Mouse (Mus musculus): ENCODE data around the gene Kctd20. TPM values are rescaled to one million over a fixed set of nuclear protein-coding genes. Genes with fewer than 3 reads are reported as not detected.

Kctd20 gene
- polyA plus RNA-seq, 1 experiment from 2014 or later, result 97.9 TPM

GRCm38 (mm10) chr17:28961596-28961995 lies 9.8 kb downstream of the Kctd20 start:
- WGBS, result 80% methylated on average over 10 of the region's 10 CpGs
- H3K4me2 ChIP-seq (replicated peaks), result no peak overlapping the region
- peaks cover 62% of the 10 kb centered on the region for H3K36me3 ChIP-seq
- no peak for ATAC-seq
- H3K4me1 ChIP-seq (replicated peaks), result peaks cover 4% of the 10 kb centered on the region; the same call in 1 of the 2 replicates
- no peak overlapping the region for H3K27ac ChIP-seq
- no peaks in the 10 kb centered on the region for H3K27me3 ChIP-seq
- no peak overlapping the region for H3K9ac ChIP-seq (replicated peaks)
- no peaks in the 10 kb centered on the region for H3K9me3 ChIP-seq
- no peak overlapping the region for H3K4me3 ChIP-seq (replicated peaks)

GRCm38 (mm10) chr17:28967021-28967610 lies 15.4 kb downstream of the Kctd20 start:
- ATAC-seq, result no peak
- no peaks in the 10 kb centered on the region for H3K27me3 ChIP-seq
- H3K4me2 ChIP-seq (replicated peaks), result no peak overlapping the region
- H3K4me3 ChIP-seq (replicated peaks), result no peak overlapping the region
- peaks cover 100% of the 10 kb centered on the region for H3K36me3 ChIP-seq
- no peaks in the 10 kb centered on the region for H3K9me3 ChIP-seq
- H3K27ac ChIP-seq, result no peak overlapping the region
- H3K4me1 ChIP-seq (replicated peaks), result no peaks in the 10 kb centered on the region
- 82% methylated on average over 11 of the region's 11 CpGs for WGBS
- no peak overlapping the region for H3K9ac ChIP-seq (replicated peaks)

DNA sequence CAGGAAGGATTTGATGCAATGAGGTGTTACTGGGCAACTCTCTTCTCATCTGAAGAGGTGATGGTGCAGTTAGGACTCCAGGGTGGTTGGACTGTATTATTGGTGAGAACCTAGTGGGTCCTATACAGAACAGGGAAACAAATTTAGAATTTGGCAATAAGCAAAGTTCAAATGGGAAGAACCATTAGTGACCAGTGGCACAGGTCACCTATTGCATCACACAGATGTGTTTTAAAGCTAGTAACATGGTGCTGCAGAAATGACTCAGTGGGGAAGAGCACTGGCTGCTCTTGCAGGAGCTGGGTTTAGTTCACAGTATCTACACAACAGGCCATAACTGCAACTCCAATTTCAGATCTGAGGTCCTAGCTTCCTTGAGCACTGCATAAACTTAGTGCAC lies 18.4 kb downstream of the Kctd20 start:
- Histone ChIP-seq H3K4me1 (replicated peaks) (no peaks in the 10 kb centered on the region), H3K27ac (no peak overlapping the region), H3K9me3 (no peaks in the 10 kb centered on the region), H3K36me3 (peaks cover 100% of the 10 kb centered on the region), H3K27me3 (no peaks in the 10 kb centered on the region), H3K9ac (replicated peaks) (no peak overlapping the region), H3K4me2 (replicated peaks) (no peak overlapping the region), H3K4me3 (replicated peaks) (no peak overlapping the region)
- no peak for ATAC-seq

DNA sequence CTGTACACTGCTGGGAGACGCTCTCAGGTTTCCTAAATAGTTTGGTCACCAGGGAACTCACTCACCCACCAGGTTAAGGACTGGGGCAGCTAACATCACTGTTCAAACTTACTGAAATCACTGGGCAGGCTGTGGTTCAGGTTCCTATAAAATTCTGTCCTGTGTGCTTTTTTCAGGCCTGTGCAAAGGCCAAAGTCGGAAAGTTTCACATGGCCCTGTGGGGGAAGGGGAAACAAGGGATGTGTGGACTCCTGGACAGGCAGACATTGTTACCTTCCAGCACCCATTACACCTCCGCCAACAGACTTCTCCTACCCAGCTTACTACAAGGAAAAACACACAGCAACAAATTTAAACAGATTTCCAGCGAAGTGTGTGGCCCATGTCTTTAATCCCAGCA lies 27.3 kb downstream of the Kctd20 start:
- Histone ChIP-seq H3K4me3 (replicated peaks) (no peak overlapping the region), H3K27ac (no peak overlapping the region), H3K9ac (replicated peaks) (no peak overlapping the region), H3K36me3 (peaks cover 91% of the 10 kb centered on the region), H3K27me3 (no peaks in the 10 kb centered on the region), H3K4me1 (replicated peaks) (no peaks in the 10 kb centered on the region), H3K9me3 (no peaks in the 10 kb centered on the region), H3K4me2 (replicated peaks) (no peak overlapping the region)
- ATAC-seq, result no peak
- 97% methylated on average over 4 of the region's 4 CpGs for WGBS

GRCm38 (mm10) chr17:28981081-28981480 lies 29.3 kb downstream of the Kctd20 start:
- no peak overlapping the region for H3K27ac ChIP-seq
- H3K4me2 ChIP-seq (replicated peaks), result no peak overlapping the region
- H3K9ac ChIP-seq (replicated peaks), result no peak overlapping the region
- H3K9me3 ChIP-seq, result no peaks in the 10 kb centered on the region
- H3K27me3 ChIP-seq, result no peaks in the 10 kb centered on the region
- no peaks in the 10 kb centered on the region for H3K4me1 ChIP-seq (replicated peaks)
- WGBS, result 77% methylated on average over 4 of the region's 4 CpGs
- ATAC-seq, result no peak
- H3K36me3 ChIP-seq, result peaks cover 88% of the 10 kb centered on the region
- H3K4me3 ChIP-seq (replicated peaks), result no peak overlapping the region

DNA sequence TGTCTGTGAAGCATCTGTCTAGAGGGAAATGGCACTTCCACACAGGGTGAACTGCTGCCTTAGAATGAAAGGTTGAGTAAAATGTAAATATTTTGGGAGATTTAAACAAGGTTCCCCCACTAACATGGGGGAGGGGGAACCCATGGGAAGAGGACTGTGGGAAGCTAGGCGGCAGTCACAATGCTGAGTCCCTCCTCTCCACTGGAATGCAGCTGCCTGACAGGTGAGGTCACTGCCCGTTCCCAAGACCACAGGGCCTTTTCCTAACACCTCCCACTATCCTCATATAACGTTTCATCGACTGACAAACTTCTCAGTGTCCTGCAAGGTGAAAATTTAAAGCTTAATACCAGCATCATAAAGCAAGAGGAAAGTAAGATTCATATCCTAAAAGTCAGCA lies 30.8 kb downstream of the Kctd20 start:
- no peaks in the 10 kb centered on the region for H3K9me3 ChIP-seq
- no peak overlapping the region for H3K27ac ChIP-seq
- ATAC-seq, result no peak
- H3K9ac ChIP-seq (replicated peaks), result no peak overlapping the region
- no peaks in the 10 kb centered on the region for H3K4me1 ChIP-seq (replicated peaks)
- WGBS, result 57% methylated on average over 4 of the region's 4 CpGs
- no peak overlapping the region for H3K4me3 ChIP-seq (replicated peaks)
- no peaks in the 10 kb centered on the region for H3K27me3 ChIP-seq
- H3K4me2 ChIP-seq (replicated peaks), result no peak overlapping the region
- peaks cover 89% of the 10 kb centered on the region for H3K36me3 ChIP-seq

DNA sequence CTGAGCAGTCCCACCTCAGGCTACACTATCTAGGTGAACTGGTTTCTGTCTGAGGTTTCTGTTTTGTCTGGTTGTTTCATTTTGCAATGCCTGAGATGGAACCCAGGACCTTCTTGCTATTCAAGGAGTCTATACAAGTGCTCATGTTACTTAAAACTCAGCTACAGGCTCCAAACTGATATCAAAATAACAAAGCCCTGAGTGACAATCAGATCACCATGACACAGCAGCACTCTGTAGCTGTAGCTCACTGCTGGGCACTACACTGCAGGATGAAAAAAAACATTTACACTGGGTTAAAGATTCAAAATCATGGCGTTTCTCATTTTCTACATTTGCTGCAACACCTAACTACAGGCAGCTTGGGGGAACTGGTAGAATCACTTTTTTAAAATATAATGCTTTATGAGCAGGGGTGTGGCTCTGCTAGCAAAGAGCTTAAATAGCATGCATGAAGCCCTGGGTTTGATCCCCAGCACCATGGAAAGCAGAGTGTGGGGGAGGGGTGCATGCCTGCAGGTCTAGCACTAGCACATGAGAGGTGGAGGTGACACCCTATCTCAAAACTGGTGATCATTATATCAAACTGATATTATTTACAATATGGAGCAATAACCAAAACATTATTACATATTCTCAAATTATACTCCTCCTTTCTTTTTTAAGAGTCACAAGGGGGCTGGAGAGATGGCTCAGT lies 33.1 kb downstream of the Kctd20 start:
- Histone ChIP-seq H3K9me3 (no peaks in the 10 kb centered on the region), H3K4me1 (replicated peaks) (no peaks in the 10 kb centered on the region), H3K27ac (no peak overlapping the region), H3K4me2 (replicated peaks) (no peak overlapping the region), H3K36me3 (peaks cover 90% of the 10 kb centered on the region), H3K4me3 (replicated peaks) (no peak overlapping the region), H3K9ac (replicated peaks) (no peak overlapping the region), H3K27me3 (no peaks in the 10 kb centered on the region)
- ATAC-seq, result no peak
- WGBS, result 84% methylated on average over 1 of the region's 1 CpGs

DNA sequence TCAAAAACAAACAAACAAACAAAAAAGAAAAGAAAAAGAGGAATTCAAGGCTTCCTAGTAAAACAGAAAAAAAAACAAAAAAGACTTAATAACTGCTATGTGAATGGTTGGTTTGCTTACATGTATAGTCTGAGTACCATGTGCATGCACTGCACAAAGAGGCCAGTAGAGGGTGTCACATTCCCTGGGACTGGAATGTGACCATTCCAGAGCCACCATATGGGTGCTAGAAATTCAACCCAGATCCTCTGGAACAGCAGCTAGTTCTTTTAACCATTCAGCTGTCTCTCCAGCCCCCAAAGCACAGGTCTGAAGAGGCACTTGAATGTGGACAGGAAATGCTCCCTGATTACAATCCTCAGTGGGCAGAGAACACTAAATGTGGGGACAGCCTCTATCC lies 35.1 kb downstream of the Kctd20 start:
- H3K27ac ChIP-seq, result no peak overlapping the region
- H3K36me3 ChIP-seq, result peaks cover 95% of the 10 kb centered on the region
- H3K4me3 ChIP-seq (replicated peaks), result no peak overlapping the region
- no peaks in the 10 kb centered on the region for H3K4me1 ChIP-seq (replicated peaks)
- H3K9me3 ChIP-seq, result no peaks in the 10 kb centered on the region
- ATAC-seq, result no peak
- H3K4me2 ChIP-seq (replicated peaks), result no peak overlapping the region
- no peaks in the 10 kb centered on the region for H3K27me3 ChIP-seq
- H3K9ac ChIP-seq (replicated peaks), result no peak overlapping the region

- ATAC-seq, result no peak
- no peak overlapping the region for H3K9ac ChIP-seq (replicated peaks)
- H3K27me3 ChIP-seq, result no peaks in the 10 kb centered on the region
- H3K27ac ChIP-seq, result no peak overlapping the region
- 70% methylated on average over 4 of the region's 4 CpGs for WGBS
- H3K4me3 ChIP-seq (replicated peaks), result no peak overlapping the region
- H3K4me2 ChIP-seq (replicated peaks), result no peak overlapping the region
- H3K9me3 ChIP-seq, result no peaks in the 10 kb centered on the region
- H3K4me1 ChIP-seq (replicated peaks), result no peaks in the 10 kb centered on the region
- peaks cover 90% of the 10 kb centered on the region for H3K36me3 ChIP-seq
Observed at GRCm38 (mm10) chr17:28987713-28988112, 36.0 kb downstream of the Kctd20 start.

GRCm38 (mm10) chr17:28988291-28988690 lies 36.5 kb downstream of the Kctd20 start:
- H3K4me1 ChIP-seq (replicated peaks), result no peaks in the 10 kb centered on the region
- H3K4me3 ChIP-seq (replicated peaks), result no peak overlapping the region
- H3K4me2 ChIP-seq (replicated peaks), result no peak overlapping the region
- H3K9ac ChIP-seq (replicated peaks), result no peak overlapping the region
- no peaks in the 10 kb centered on the region for H3K27me3 ChIP-seq
- WGBS, result 90% methylated on average over 4 of the region's 4 CpGs
- no peaks in the 10 kb centered on the region for H3K9me3 ChIP-seq
- no peak overlapping the region for H3K27ac ChIP-seq
- ATAC-seq, result no peak
- peaks cover 84% of the 10 kb centered on the region for H3K36me3 ChIP-seq

GRCm38 (mm10) chr17:28988996-28989395 lies 37.2 kb downstream of the Kctd20 start:
- no peak overlapping the region for H3K9ac ChIP-seq (replicated peaks)
- WGBS, result 86% methylated on average over 3 of the region's 3 CpGs
- no peaks in the 10 kb centered on the region for H3K27me3 ChIP-seq
- no peak for ATAC-seq
- H3K4me2 ChIP-seq (replicated peaks), result no peak overlapping the region
- H3K36me3 ChIP-seq, result peaks cover 80% of the 10 kb centered on the region
- no peak overlapping the region for H3K27ac ChIP-seq
- H3K4me3 ChIP-seq (replicated peaks), result no peak overlapping the region
- H3K4me1 ChIP-seq (replicated peaks), result no peaks in the 10 kb centered on the region
- H3K9me3 ChIP-seq, result no peaks in the 10 kb centered on the region

DNA sequence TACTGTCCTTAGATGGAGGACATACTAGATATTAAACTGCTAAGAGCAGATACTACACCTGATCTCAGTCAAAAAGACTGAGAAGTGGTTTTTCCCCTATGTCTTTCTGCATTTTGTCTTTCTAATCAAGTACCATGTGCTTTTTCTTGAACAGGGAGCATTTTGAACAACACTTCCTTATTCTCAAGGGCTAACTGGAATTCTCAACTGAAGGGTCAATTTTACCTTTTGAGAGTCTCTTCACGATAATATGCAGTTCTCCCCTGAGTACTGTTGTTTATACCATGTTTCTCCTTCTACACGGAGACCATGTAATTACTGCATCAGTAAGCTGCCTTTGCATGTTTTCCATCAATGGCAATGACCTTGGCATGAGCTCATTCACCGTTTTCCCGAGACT lies 38.3 kb downstream of the Kctd20 start:
- Histone ChIP-seq H3K4me2 (replicated peaks) (no peak overlapping the region), H3K9ac (replicated peaks) (no peak overlapping the region), H3K27ac (no peak overlapping the region), H3K27me3 (no peaks in the 10 kb centered on the region), H3K9me3 (no peaks in the 10 kb centered on the region), H3K4me1 (replicated peaks) (no peaks in the 10 kb centered on the region), H3K36me3 (peaks cover 80% of the 10 kb centered on the region), H3K4me3 (replicated peaks) (no peak overlapping the region)
- ATAC-seq, result no peak
- 77% methylated on average over 4 of the region's 4 CpGs for WGBS

DNA sequence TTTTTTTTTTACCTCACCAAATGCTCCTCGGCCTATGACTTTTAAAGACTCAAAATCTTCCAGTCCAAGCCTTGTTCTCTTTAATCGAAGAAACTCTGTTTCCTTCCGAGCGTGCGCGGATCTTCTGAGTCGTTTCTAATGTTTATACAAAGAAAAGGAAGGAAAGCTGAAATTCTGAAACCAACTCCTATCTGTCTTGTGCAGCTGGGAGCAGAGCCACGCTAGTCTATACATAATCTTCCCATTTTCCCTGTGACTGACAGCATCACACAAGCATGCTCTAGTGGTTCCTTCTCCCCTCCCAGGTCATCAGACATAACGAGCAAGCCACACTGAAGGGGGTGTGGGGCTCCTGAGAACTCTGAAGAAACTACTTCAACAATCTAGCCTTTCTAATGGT lies 39.5 kb downstream of the Kctd20 start:
- no peak for ATAC-seq
- WGBS, result 90% methylated on average over 9 of the region's 9 CpGs
- Histone ChIP-seq H3K9me3 (no peaks in the 10 kb centered on the region), H3K9ac (replicated peaks) (no peak overlapping the region), H3K4me3 (replicated peaks) (no peak overlapping the region), H3K4me1 (replicated peaks) (no peaks in the 10 kb centered on the region), H3K27ac (no peak overlapping the region), H3K27me3 (no peaks in the 10 kb centered on the region), H3K4me2 (replicated peaks) (no peak overlapping the region), H3K36me3 (peaks cover 74% of the 10 kb centered on the region)

All from midbrain, embryonic 13.5 days (tissue).